Mouse (Mus musculus) bone marrow macrophage, adult 2 months (primary cell): ENCODE results near the gene Hspa1a.

ENCODE experiments used
- CTCF ChIP-seq: IDR thresholded peaks from 2 replicates; pipeline ENCODE4 v1.5.1; 2012; ENCODE audit warnings: low read depth, mild to moderate bottlenecking, low read length, moderate library complexity
- POLR2A ChIP-seq: IDR thresholded peaks from 2 replicates; pipeline ENCODE4 v1.6.1; 2012; ENCODE audit warnings: mild to moderate bottlenecking, low read depth, low read length, borderline replicate concordance

- no peak for TF ChIP-seq POLR2A
- TF ChIP-seq CTCF, result no peak
These were observed 28.9 kb upstream of the Hspa1a start, which contains the start of gene Vars for GRCm38 (mm10) chr17:35000717-35001451.
